Mouse (Mus musculus) midbrain, embryonic 12.5 days (tissue): ENCODE data around the gene Ctnnbl1. TPM values are rescaled to one million over a fixed set of nuclear protein-coding genes. Genes with fewer than 3 reads are reported as not detected.

Experiments used
- ATAC-seq: fragments of 200-750 bp; cut with Nextera tagmentation; 2 replicates; pipeline ENCODE4 v1.8.0; 2017; ENCODE audit warnings: low read depth, moderate TSS enrichment, moderate library complexity; ENCODE audit not compliant: low FRiP score
- H3K27ac ChIP-seq: fragments of 300-500 bp; sonication (generic); replicated peaks from 2 replicates; pipeline ENCODE4 v1.5.1; 2016; ENCODE audit warnings: mild to moderate bottlenecking
- H3K27me3 ChIP-seq: fragments of 300-500 bp; sonication (generic); 2 replicates; pipeline ENCODE4 v1.6.1; 2016; ENCODE audit warnings: mild to moderate bottlenecking
- H3K36me3 ChIP-seq: fragments of 300-500 bp; sonication (generic); 2 replicates; pipeline ENCODE4 v1.6.1; 2016
- H3K4me1 ChIP-seq: fragments of 300-500 bp; sonication (generic); 2 replicates; pipeline ENCODE4 v1.6.1; 2016
- H3K4me2 ChIP-seq: fragments of 300-500 bp; sonication (generic); replicated peaks from 2 replicates; pipeline ENCODE4 v1.6.1; 2016; ENCODE audit warnings: mild to moderate bottlenecking, moderate library complexity
- H3K4me3 ChIP-seq: fragments of 300-500 bp; sonication (generic); 2 replicates; pipeline ENCODE4 v1.5.1; 2016; ENCODE audit warnings: mild to moderate bottlenecking
- H3K9ac ChIP-seq: fragments of 300-500 bp; sonication (generic); replicated peaks from 2 replicates; pipeline ENCODE4 v1.6.1; 2016; ENCODE audit warnings: mild to moderate bottlenecking, moderate library complexity
- H3K9me3 ChIP-seq: fragments of 300-500 bp; sonication (generic); 2 replicates; pipeline ENCODE4 v1.6.1; 2016; ENCODE audit warnings: mild to moderate bottlenecking
- WGBS: fragments of 180-500 bp; shearing (Covaris S2); methylation state at CpG from one replicate; pipeline ENCODE4 v1.1.7; 2016; 5-methylcytosine and 5-hydroxymethylcytosine counted together
- polyA plus RNA-seq: library from polyadenylated mRNA; unstranded; fragments of >200 nt; fragmentation: Nextera tagmentation; extraction: Ambion mirVana; gene quantifications from 2 replicates; pipeline ENCODE4 v1.2.1, GENCODE M21; 2016

Ctnnbl1 gene
- polyA plus RNA-seq = 89.1 and 94.2 TPM in 2 replicates

DNA sequence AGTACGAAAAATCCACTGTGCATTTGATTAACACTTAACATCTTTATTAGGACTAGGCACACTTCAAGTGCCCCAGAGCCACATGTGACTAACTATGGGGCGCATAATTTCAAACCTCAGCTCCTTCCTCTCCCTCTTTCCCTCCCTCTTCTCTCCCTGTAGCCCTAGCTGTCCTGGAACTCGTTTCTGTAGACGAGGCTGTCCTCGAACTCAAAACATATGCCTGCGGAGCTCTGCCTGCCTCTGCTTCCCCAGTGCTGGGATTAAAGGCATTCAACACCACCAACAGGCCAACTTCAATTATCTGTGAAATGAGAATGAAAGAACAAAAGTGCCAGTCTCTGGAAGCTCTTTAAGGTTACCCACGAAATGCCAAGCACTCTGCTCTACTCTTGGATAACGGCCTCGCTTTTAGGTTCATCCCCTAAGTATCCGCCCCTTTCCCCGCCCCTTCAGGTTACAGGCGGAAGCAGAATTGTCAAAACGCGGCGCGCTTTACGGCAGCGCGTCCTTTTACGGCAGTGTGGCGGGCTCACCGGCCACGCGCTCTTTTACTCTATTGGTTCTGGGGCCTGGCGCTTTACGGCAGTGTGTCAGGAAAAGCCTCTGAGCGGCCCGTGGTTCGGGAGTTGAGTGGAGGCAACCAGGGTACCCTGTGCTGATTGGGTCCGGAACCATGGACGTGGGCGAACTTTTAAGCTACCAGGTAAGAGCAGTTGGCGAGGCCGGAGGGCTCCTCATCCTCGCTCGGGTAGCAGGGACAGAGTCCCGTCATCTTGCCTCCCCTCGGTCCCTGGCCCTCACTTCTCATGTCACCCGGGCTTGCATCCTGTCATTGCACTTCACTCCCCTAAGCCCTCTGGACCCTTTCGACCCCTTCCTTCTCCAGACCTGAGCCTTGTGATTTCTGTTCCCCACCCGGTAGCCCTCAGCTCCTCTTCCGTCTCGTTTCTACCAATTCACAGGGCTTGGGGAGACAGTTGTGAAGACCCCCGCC lies at the start of gene Ctnnbl1:
TSS of gene Ctnnbl1 (plus strand) at position 548 of the 997 bp plus-strand sequence.
- no peaks in the 10 kb centered on the region for H3K9me3 ChIP-seq
- peak; percentile 95 for ATAC-seq
- H3K4me1 ChIP-seq = peaks cover 18% of the 10 kb centered on the region
- WGBS = 11% methylated on average over 44 of the region's 44 CpGs
- peak within 1 kb of the TSS; percentile 94 for H3K4me2 ChIP-seq
- peak within 1 kb of the TSS; percentile 83 for H3K4me3 ChIP-seq
- H3K9ac ChIP-seq = peak within 1 kb of the TSS; percentile 80
- no peak within 1 kb of the TSS for H3K27ac ChIP-seq
- H3K27me3 ChIP-seq = peaks cover 5% of the 10 kb centered on the region; the same call in 1 of the 2 replicates
- H3K36me3 ChIP-seq = no peaks in the 10 kb centered on the region

DNA sequence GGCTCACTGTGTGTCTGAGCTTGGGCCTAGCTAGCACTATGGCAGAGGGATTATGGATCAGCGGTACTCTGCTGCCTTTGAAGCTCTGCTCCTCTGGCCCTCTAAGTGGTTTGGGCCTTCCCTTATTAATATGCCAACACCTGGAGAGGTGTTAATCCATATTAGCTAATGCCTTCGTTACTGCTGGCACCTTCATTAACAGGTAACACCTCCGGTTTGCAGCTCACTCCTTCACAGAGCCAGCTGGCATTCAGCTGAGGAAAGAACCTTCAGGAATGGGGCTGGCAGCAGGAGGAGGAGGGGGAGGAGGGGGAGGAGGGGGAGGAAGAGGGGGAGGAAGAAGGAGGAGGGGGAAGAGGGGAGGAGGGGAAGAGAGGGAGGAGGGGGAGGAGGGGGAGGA lies 49.7 kb upstream of the Ctnnbl1 start:
- H3K9me3 ChIP-seq = no peaks in the 10 kb centered on the region
- H3K27ac ChIP-seq = no peak overlapping the region
- WGBS = 58% methylated on average over 3 of the region's 3 CpGs
- no peaks in the 10 kb centered on the region for H3K36me3 ChIP-seq
- H3K4me2 ChIP-seq = no peak overlapping the region
- ATAC-seq = no peak
- H3K4me1 ChIP-seq = peaks cover 12% of the 10 kb centered on the region
- H3K27me3 ChIP-seq = peaks cover 6% of the 10 kb centered on the region; the same call in 1 of the 2 replicates
- H3K4me3 ChIP-seq = no peak overlapping the region
- no peak overlapping the region for H3K9ac ChIP-seq

DNA sequence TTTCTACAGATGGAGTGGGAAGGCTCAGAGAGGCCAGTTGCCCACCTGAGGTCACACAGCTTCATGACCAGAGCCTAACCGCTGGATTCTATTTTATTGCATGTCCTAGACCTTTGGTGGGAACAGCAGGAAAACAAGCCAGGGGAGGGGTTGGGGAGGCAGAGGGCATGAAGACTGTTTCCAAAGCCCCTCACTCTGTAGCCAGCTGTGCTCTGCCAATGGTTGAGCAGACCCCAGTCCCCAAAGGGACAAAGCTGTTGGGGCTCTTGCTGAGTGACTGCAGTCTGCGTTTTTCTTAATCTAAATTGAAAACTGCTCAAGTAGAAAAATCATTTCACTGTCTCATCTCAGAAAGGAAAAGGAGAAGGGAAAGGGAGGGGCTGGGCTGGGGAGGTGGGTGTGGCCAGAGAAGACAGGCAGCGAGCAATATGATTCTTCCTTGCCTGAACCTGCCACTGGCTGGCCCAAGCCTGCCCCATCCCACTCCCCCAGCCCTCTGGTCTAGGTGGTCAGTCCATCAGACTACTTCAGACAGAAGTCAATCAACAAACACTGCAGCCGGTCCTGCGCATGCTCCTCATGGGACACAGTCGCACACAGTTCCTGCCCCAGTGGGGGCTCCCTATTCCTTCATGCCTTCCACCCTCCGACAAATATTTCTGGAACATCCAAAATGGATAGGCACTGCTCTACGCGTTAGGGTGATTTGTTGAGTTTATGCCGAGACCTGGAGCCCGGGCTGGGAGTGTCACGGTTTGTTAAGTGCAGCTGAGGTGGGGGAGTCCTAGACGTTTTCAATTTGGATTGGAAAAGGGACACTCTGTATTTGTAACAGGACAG lies 45.7 kb upstream of the Ctnnbl1 start:
- H3K9ac ChIP-seq = no peak overlapping the region
- H3K4me1 ChIP-seq = peaks cover 24% of the 10 kb centered on the region
- H3K4me2 ChIP-seq = no peak overlapping the region
- peak overlapping the region; percentile 52; the same call in 1 of the 2 replicates for H3K27ac ChIP-seq
- H3K36me3 ChIP-seq = no peaks in the 10 kb centered on the region
- ATAC-seq = 0 out of 2 replicates have a peak, but pooled peaks have one; percentile 60
- 53% methylated on average over 13 of the region's 13 CpGs for WGBS
- no peak overlapping the region for H3K4me3 ChIP-seq
- peaks cover 12% of the 10 kb centered on the region; the same call in 1 of the 2 replicates for H3K27me3 ChIP-seq
- no peaks in the 10 kb centered on the region for H3K9me3 ChIP-seq

DNA sequence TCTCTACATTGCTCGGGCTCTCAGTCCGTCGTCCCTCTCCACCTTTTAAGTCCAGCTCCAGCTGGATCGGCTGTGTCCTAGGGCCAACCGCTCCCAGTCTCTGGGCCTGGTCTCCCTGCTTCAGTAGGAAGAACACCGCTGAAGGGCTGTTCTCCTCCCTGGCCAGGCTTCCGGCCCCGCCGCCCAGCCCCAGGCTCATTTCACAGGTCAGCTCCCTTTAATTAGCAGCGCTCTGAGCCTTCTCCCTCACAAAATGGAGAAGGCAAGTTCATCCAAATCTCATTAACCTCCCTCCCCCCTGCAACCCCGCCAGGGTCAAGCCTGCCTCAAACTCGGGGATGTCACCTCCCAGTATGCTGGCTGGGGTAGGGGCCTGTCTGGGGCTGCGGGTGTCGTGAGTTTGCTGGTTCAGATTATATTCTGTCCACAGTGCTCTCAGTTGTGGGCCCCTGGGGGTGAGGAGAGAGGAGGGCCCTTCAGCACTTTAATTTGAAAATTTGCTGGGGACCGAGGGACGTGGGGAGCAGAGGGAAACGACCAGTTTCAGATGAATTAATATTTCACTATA lies 44.8 kb upstream of the Ctnnbl1 start:
- peak overlapping the region; percentile 49 for H3K27ac ChIP-seq
- 19% methylated on average over 17 of the region's 17 CpGs for WGBS
- H3K9me3 ChIP-seq = no peaks in the 10 kb centered on the region
- no peak overlapping the region for H3K4me3 ChIP-seq
- no peaks in the 10 kb centered on the region for H3K36me3 ChIP-seq
- H3K4me1 ChIP-seq = peaks cover 32% of the 10 kb centered on the region
- H3K4me2 ChIP-seq = peak overlapping the region; percentile 13; the same call in 1 of the 2 replicates
- H3K27me3 ChIP-seq = peaks cover 12% of the 10 kb centered on the region; the same call in 1 of the 2 replicates
- H3K9ac ChIP-seq = peak overlapping the region; percentile 24; the same call in 1 of the 2 replicates
- ATAC-seq = no peak

DNA sequence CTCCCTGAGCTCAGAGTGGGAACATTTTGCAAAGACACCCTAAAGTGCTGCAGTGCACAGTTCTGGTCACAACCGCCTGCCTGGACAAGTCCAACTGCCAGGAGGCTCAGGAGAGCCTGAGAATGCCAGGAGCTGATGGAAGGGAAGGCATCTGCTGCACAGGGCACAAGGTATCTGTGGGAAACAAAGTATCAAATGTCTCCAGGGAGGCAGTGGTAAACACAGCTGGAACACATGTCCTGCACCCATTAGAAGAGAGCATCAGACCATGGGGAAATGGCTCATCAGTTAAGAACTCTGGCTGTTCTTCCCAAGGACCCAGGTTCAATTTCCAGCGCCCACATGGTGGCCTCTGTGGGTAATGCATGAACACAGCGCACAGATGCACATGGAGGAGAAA lies 43.6 kb upstream of the Ctnnbl1 start:
- H3K27me3 ChIP-seq = peaks cover 12% of the 10 kb centered on the region; the same call in 1 of the 2 replicates
- H3K4me1 ChIP-seq = peaks cover 33% of the 10 kb centered on the region
- no peak for ATAC-seq
- no peak overlapping the region for H3K9ac ChIP-seq
- no peak overlapping the region for H3K4me3 ChIP-seq
- WGBS = 82% methylated on average over 3 of the region's 3 CpGs
- no peak overlapping the region for H3K27ac ChIP-seq
- H3K36me3 ChIP-seq = no peaks in the 10 kb centered on the region
- H3K4me2 ChIP-seq = no peak overlapping the region
- no peaks in the 10 kb centered on the region for H3K9me3 ChIP-seq

DNA sequence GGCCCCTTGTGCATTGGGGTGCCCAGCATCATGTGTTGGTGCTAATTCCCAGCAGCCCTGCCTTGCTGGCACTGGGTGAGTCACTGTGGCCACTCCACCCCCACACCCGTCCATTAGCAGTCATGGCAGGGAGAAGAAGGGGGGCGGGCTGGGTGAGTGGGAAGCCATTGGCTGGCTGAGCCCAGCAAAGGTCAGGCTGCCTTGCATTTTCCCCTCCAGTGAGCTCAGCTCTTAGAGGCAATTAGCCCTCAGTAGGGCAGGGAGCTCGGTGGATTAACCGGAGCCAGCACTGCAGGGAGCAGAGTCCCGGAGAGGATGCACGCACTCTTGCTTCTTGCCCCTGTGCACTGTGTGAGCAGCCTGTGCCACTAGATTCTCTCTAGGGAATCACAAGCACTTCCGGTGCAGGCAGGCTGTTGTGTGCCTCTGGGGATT lies 40.9 kb upstream of the Ctnnbl1 start:
- peaks cover 7% of the 10 kb centered on the region; the same call in 1 of the 2 replicates for H3K27me3 ChIP-seq
- no peak overlapping the region for H3K4me3 ChIP-seq
- peaks cover 40% of the 10 kb centered on the region for H3K4me1 ChIP-seq
- H3K4me2 ChIP-seq = no peak overlapping the region
- H3K36me3 ChIP-seq = no peaks in the 10 kb centered on the region
- H3K9ac ChIP-seq = no peak overlapping the region
- no peaks in the 10 kb centered on the region for H3K9me3 ChIP-seq
- 10% methylated on average over 7 of the region's 7 CpGs for WGBS
- H3K27ac ChIP-seq = peak overlapping the region; percentile 78
- ATAC-seq = peak; percentile 78

DNA sequence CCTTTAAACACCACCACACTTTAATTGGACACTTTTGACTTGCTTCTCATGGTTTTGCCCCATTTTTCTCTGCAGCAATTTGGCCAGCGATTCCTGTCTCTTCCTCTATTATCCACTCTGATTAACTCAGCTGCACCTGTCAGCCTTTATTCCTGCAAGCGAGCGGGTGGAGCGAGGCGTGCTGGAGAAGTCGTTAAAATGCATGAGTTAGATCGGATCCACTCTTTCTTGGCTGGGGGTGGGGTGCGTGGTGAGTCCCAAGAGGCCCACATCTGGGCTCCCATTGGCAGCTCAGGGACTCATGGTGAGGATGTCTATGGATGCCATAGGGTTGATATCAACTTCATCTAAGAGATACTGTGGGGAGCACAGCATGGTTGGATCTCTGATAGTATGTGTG lies 34.0 kb upstream of the Ctnnbl1 start:
- Histone ChIP-seq H3K9ac (no peak overlapping the region), H3K4me3 (no peak overlapping the region), H3K27ac (peak overlapping the region; percentile 52; the same call in 1 of the 2 replicates), H3K4me1 (peaks cover 55% of the 10 kb centered on the region), H3K4me2 (no peak overlapping the region; the same call in 1 of the 2 replicates), H3K27me3 (peaks cover 16% of the 10 kb centered on the region), H3K36me3 (no peaks in the 10 kb centered on the region), H3K9me3 (no peaks in the 10 kb centered on the region)
- WGBS = 18% methylated on average over 8 of the region's 8 CpGs
- no peak for ATAC-seq

DNA sequence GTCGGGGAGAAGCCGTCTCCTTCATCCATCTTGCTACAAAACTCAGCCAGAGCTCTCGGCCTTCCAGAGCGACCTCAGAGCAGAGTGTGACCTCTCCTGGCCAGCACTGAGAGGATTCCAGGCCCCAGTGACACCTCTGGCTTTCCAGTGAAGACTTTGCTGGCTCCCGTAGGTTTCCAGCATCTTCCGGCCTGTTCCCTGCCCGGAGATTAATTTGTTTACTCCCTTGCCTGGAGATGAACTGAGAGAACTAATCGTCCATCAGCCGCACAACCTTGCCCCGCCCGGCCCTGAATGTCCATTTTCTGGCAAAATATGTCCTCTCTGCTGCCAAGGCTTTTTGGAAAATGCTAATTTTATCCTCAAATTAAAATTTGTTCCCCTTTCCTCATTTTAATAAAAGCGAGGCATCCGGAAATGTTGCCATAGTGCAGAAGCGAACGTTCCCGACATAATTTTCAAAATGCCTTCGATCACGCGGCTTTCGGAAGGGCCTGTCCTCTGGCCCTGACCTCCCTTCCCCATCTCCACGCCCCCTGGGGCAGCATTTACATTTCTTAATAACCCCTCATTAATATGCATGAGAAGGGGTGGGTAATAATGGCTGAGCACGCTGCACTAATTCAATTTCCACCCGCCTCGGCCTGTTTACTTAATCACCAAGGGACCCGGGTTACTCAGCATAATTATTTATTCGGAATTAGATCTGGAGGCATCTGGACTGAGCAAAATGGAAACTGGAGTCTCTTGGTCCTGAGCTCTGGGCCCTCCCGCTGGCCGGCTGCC lies 32.0 kb upstream of the Ctnnbl1 start:
- peaks cover 46% of the 10 kb centered on the region for H3K4me1 ChIP-seq
- H3K9ac ChIP-seq = no peak overlapping the region

DNA sequence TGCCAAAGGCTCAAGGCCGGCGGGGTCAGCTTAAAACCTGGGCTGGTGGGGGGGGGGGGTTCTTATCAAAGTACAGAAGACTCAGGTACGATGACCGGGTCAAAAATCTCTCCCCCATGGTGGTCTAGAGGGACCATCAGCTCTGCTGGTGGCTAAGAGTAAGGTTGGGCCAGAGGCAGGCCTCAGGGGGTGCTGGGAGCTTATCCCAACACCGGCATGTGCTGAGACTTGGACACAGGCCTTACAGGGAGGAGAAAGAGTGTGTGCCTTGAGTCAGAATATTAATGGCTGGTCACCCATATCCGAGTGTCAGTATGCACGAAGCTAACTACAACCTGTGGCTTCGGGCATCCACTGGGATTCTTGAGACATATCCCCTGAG lies 31.4 kb upstream of the Ctnnbl1 start:
- H3K9ac ChIP-seq = no peak overlapping the region
- peaks cover 17% of the 10 kb centered on the region for H3K27me3 ChIP-seq
- peak overlapping the region; percentile 11; the same call in 1 of the 2 replicates for H3K4me2 ChIP-seq
- no peaks in the 10 kb centered on the region for H3K36me3 ChIP-seq
- ATAC-seq = peak; percentile 35; the same call in 1 of the 2 replicates
- H3K4me1 ChIP-seq = peaks cover 46% of the 10 kb centered on the region
- no peaks in the 10 kb centered on the region for H3K9me3 ChIP-seq
- H3K27ac ChIP-seq = peak overlapping the region; percentile 30; the same call in 1 of the 2 replicates
- no peak overlapping the region for H3K4me3 ChIP-seq
- WGBS = 44% methylated on average over 8 of the region's 8 CpGs

More for the DNA sequence above, 32.0 kb upstream of the Ctnnbl1 start:
- Histone ChIP-seq H3K4me3 (no peak overlapping the region), H3K4me2 (peak overlapping the region; percentile 11; the same call in 1 of the 2 replicates), H3K27me3 (peaks cover 17% of the 10 kb centered on the region), H3K9me3 (no peaks in the 10 kb centered on the region), H3K27ac (peak overlapping the region; percentile 40), H3K36me3 (no peaks in the 10 kb centered on the region)
- WGBS = 15% methylated on average over 28 of the region's 28 CpGs
- ATAC-seq = peak; percentile 61

DNA sequence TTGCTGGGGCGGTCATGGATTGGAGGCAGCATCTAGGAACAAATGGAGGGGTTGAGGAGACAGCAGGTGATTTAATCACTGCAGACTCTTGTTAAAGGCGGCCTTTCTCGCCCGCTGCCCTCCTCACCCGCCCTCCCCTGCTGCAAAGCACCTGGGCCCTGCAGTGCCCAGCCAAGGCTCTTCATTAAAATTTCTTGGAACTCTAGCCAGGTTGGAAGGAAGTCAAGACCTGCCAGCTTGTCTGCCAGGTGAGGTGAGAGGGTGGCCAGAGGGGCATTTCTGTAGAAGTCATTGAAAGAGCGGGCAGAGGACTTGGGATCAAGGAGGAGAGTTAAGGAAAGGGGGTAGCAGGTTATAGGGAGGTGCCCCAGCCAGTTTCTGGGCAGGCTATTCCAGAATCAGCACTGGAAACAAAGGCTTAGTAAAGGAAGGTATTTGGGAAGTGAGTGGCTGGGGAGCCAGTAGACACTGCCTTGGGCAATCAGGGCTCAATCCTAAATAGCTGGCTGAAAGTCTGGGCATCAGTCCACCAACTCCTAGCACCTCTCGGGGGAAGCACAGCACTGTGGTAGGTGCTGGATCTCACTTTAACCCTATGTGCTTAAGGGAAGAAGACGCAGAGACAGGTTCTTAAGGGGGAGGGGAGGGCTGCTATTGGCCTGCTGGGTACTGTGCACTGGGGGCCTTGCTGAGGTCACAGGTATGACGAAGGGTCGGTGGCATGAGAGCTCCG lies 29.8 kb upstream of the Ctnnbl1 start:
- H3K27me3 ChIP-seq = peaks cover 17% of the 10 kb centered on the region
- ATAC-seq = no peak
- H3K27ac ChIP-seq = no peak overlapping the region
- no peaks in the 10 kb centered on the region for H3K36me3 ChIP-seq
- H3K4me1 ChIP-seq = peaks cover 45% of the 10 kb centered on the region
- WGBS = 56% methylated on average over 11 of the region's 11 CpGs
- no peak overlapping the region for H3K4me3 ChIP-seq
- no peak overlapping the region for H3K9ac ChIP-seq
- no peaks in the 10 kb centered on the region for H3K9me3 ChIP-seq
- no peak overlapping the region for H3K4me2 ChIP-seq
